Mouse (Mus musculus) 3134 (cell line): ENCODE data around the gene Gm49711.
"Not testable (repeated sequence)": the region's sequence is repeated elsewhere in the genome, so short reads cannot be mapped to it uniquely, and the experiment has no call there.

ENCODE experiments used
- DNase-seq: peaks from one replicate; pipeline ENCODE4 v3.0.0-alpha.2; 2011; ENCODE audit warnings: low spot score; ENCODE audit not compliant: insufficient read length; ENCODE audit errors: extremely low read depth

The Gm49711 gene

DNA sequence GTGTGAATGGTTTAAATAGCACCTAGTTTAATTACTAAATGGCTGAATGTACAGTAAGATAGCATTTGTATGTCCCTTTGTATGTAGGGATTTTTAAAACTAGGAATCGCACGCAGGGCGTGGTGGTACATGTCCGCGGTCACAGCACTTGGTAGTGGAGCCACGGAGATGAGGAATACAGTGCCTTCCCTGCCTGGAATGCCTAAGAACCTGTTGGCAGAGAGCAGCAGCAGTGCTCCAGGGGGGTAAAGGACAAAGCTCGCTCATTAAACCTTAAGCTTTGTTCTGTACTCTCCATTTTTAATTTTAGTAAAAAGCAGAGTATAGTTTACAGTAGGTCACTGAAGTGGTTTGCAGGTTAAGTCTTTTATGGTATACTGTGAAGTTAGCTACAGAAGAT, 3.5 kb downstream of the Gm49711 start:
- no peak for DNase-seq

DNA sequence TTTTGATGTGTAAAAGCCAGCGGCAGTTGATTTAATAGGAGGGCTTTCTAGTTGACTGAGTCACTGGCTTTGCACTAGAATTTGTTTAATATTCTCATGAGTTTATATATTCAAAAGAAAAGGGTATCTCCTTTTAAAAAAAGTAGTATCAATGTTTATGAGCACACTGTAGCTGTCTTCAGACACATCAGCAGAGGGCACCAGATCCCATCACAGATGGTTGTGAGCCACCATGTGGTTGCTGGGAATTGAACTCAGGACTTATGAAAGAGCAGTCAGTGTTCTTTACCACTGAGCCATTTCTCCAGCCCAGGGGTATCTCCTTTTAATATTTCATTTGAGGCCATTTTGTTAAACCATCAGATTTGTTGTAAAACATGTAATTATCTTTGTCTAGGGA, 4.7 kb downstream of the Gm49711 start:
- DNase-seq: no peak

- DNase-seq: no peak
Measured at GRCm38 (mm10) chr16:92064801-92065200, 6.7 kb downstream of the Gm49711 start.

GRCm38 (mm10) chr16:92070338-92070737, 12.2 kb downstream of the Gm49711 start:
- no peak for DNase-seq

DNA sequence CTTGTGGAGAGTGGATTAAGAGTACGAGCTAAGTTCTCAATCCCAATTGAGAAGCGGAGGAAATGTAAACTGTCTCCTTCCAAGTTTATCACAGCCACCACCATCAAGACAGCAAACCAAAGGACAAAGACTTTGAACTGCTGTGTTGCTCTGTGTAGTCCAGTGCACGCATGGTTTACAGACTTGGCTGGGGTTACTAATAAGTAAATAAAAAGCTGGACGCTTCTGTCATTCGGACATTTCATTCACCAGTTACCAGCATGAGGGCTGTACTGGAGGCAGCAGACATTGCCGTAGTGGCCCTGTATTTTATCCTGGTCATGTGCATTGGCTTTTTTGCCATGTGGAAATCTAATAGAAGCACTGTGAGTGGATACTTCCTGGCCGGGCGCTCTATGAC, 18.7 kb downstream of the Gm49711 start:
- no peak for DNase-seq

GRCm38 (mm10) chr16:92083771-92084453, 25.8 kb downstream of the Gm49711 start:
- no peak for DNase-seq

DNA sequence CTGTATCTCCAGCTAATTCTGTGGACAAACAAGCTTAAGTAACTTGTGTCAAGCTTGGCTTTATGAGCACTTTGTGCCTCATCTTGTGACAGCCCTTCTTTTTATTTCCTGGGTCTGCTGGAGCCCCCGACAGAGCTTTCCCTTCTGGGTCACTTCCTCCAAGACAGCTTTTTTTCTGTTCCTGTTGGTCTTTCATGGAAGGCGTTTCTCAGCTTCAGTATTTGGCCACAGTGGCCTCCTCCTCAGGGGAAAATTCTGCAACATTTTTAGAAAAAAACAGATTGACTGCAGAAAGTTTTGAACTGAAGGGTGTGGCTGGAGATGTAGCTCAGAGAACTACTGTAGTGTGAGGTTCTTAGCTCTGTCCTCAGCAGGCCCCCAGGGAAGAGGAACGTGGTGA, 31.1 kb downstream of the Gm49711 start:
- no peak for DNase-seq

DNA sequence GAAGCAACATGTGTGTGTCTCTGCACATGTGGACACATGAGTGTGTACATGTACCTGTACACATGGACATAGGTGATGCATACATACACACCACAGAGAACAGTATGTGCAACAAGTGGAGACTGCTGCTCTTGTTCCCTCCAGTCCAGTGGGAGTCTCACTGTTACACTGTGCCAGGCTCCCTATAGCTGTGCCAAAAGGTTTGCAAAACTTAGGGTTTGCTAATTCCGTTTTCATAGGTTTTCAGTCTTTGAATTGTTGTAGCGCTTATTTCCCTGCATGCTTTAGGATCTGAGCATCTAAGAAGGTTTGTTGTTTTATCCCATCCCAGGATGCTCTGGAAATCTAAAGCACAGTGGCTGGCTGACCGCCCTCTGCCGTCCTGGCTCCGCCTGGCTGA, 33.8 kb downstream of the Gm49711 start:
- DNase-seq: no peak

- DNase-seq: no peak
Measured at GRCm38 (mm10) chr16:92098351-92099051, 40.4 kb downstream of the Gm49711 start.

DNA sequence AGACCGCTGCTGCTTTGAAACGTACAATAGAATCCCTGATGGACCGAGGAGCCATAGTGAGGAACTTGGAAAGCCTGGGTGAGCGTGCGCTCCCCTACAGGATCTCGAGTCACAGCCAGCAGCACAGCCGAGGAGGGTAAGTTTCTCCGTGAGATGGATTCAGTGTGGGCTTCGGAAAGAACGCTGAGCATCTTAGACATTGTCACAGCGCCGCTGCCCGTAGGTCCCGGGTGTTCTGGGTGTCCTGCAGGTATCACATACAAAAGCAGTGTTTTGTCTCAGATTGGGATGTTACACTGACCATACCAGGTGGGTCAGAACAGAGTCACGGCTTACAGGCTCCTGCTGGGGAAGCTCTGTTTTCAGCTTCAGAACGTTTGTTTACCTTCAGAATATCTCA, 41.5 kb downstream of the Gm49711 start:
- no peak for DNase-seq

DNA sequence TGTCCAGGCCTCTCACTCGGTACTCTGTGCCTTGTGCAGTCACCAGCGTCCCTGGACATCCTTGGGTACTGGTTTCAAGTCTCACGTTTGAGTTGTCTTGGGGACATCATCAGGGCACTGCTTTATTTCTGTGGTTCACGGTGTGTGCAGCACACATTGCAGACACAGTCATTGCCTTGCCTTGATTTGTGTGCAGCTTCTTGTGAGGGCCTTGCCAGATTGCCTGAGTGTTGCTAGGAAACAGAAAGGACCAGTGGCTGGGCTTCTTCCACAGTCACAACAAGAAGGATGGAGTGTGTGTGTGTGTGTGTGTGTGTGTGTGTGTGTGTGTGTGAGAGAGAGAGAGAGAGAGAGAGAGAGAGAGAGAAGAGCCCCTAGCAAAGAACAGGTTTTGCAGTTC, 42.0 kb downstream of the Gm49711 start:
- DNase-seq: no peak

DNA sequence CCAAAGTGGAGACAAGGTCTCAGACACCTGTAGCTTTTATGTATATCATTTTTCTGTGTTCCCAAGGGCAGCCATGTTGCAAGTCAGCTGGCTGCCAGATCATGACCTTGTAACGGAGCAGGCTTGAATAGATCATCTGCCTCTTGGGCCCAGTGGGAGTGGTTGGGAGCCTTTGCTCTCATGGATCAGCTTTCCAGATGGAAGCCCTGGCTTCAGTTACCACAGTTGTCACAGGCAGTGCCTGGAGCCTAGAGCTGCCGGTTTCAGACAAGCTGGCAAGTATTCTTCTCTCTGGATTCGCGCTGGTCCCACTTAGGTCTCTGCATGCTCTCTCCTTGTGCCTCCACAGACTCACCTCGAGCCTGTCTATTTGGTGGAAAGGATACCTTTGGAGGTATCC, 44.0 kb downstream of the Gm49711 start:
- DNase-seq: no peak

DNA sequence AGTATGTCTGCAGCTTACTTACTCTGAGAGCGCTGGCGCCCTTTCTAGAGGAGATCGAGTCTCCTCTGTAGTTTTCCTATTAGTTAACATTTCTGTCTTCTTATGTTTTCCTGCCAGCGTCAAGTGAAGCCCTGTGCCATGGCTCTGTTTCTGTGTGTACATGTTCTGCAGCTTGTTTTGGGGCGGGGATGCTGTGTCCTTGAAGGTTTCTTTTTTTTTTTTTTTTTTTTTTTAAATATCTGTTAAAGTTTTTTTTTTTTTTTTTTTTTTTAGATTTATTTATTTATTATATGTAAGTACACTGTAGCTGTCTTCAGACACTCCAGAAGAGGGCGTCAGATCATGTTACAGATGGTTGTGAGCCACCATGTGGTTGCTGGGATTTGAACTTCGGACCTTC, 44.8 kb downstream of the Gm49711 start:
- not testable (repeated sequence) for DNase-seq

GRCm38 (mm10) chr16:92103572-92104331, 45.6 kb downstream of the Gm49711 start:
- peak; percentile 25 for DNase-seq

- no peak for DNase-seq
Measured at GRCm38 (mm10) chr16:92104332-92104590, 46.1 kb downstream of the Gm49711 start.

GRCm38 (mm10) chr16:92104951-92105350, 46.8 kb downstream of the Gm49711 start:
- no peak for DNase-seq

DNA sequence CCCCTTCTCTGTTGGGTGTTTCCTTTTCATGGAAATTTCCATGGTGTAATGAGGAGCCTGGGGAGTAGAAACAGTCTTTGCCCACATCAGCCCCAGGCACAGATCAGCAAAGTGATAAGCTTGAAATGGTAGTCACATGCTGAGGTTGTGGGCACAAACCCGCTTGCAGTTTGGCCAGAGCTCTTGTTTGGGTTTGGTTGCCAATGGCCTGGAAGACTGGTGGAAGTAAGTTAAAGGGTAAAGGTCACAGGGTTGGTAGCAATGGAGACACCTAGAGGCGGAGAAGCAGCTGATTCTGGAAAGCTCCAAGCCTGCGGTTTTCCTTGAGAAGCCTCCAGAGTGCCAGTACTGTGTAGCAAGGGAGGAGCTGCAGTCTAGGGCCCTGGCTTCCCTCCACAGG, 47.5 kb downstream of the Gm49711 start:
- DNase-seq: peak; percentile 70

GRCm38 (mm10) chr16:92107346-92107745, 49.2 kb downstream of the Gm49711 start:
- DNase-seq: no peak

- no peak for DNase-seq
Measured at GRCm38 (mm10) chr16:92114706-92115241, 56.7 kb downstream of the Gm49711 start.

- no peak for DNase-seq
Measured at GRCm38 (mm10) chr16:92115611-92116421, 57.7 kb downstream of the Gm49711 start.
